Mouse (Mus musculus) left cerebral cortex, postnatal 25 days (tissue): ENCODE data around the gene R3hdm1. TPM values are rescaled to one million over a fixed set of nuclear protein-coding genes. Genes with fewer than 3 reads are reported as not detected.

ENCODE experiments used
- DNase-seq, 2 experiments: peaks; one replicate each; pipeline ENCODE4 v3.0.0; 2022; ENCODE audit warnings: low spot score in 2 of 2, mixed read lengths in 1 of 2
- intact Hi-C: fragments of 180-260 bp; cut with DNase I; formaldehyde crosslinking; loops from one replicate; pipeline ENCODE4 v1.15.1; 2025
- total RNA-seq, 2 experiments: library from RNA; stranded (reverse); gene quantifications; 2 replicates each; pipeline ENCODE4 v1.2.3; 2021

The R3hdm1 gene
- total RNA-seq, result 100 to 1,000 TPM; 501 to 534 TPM

DNA sequence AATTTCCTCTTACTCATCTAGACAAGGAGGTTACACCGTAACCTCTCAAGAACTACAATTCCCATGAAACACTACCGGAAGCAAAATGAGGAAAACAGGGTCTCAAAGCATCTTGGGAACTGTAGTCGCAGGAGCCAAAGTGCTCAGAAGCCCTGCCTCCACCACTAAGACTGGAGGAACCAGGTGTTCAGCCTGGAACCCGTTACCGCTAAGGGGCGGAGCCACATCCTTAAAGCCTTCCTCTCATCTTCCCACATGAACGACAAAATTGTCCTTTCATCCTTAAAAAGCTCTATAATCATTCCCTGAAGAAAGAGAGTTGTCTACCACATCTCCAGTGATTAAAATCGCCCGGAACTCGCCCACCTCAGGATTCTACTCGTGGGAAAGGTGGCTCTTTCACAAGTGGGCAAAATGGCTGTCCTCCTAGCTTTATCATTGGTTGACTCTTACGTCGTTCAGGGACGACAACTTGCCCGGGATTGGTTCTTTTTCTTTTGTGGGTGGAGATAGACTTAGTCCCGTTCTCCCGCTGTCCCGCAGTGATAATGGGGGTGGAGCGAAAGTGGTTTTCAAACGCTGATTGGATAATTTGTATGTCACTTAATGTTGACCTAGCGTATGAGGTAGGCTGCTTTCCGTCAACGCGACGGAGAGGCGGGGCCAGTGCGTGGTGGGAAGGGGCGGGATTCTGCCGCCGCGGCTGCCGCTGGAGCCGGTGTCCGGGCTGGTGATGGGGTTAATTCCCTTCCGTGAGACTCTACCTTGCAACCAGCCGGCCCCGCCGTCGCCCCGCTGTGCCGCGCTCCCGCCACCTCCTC, at the start of gene R3hdm1, which contains the start of gene Zranb3:
TSS of gene R3hdm1 (plus strand) at position 661 of the 821 bp plus-strand sequence.
TSS of gene Zranb3 (minus strand) at position 407 of the 821 bp plus-strand sequence.
- peak; percentile 97 to 100 for DNase-seq
- intact Hi-C loops, result no loop called here

DNA sequence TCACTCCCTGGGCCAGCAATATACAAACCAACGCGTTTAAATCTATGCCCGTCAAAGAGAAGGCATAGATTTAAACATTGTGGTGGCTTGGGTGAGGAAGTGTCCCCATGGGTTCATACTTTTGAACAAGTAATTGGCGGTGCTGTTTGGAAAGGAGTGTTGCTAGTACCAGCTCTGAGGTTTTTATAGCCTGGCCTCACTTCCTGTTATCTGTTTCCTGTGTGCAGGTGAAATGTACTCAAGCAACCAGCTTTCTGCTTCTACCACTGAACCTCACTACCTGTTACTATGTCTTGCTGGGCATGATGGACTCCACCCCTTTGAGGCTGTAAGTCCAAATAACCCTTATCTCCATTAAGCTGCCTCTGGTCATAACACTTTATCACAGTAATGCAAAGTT, 45.8 kb upstream of the R3hdm1 start:
- intact Hi-C loops, result no loop called here
- DNase-seq, result no peak

DNA sequence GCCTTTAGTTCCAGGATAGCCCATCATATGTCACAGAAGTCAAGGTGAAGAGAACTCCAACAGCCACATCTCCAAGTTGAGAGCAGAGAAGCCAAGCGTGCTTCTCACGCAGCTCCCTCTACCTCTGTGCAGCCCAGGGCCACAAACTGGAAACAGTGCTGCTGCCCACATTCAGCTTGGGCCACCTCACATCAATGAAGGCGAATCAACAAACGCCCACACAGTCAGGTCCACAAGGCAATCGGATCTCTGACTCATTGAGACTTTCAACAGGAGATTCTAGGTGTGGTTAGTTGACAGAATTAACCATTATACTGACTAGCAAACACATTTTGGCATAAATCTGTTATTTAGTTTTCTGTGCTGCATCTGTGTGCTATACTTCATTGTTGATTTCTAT, 44.5 kb upstream of the R3hdm1 start:
- no peak for DNase-seq
- intact Hi-C loops, result no loop called here

DNA sequence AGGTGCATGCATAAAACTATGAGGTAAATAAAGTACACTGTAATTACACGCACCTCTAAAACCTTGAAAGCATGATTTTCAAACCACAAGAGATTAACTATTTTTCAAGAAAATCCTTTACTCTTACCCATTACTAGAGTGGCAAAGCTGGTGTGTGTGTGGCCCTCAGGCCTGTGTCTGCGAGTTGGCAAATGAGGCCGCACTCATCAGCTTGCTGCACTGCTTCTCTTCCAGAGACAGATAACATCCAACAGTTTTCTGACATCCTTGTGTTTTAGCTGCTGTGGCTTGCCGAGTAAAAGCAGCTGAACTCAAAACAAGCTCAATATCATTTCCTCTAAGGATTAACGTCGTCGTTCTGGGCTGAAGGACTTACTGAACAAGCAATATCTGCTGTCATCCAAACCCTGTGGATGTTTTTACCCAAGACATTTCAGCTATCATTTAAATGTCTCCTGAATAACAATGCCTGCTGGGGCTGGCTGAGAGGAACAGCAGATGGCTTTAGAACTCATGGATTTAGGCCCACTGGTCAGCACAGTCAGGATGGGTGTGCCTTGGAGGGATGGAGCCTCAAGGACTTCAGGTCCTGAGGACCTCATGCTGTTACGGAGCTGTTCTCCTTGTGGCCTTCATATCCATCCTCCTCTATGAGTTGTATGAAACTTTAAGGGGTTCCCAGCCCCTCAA, 42.3 kb upstream of the R3hdm1 start:
- intact Hi-C loops, result no loop called here
- DNase-seq, result no peak

DNA sequence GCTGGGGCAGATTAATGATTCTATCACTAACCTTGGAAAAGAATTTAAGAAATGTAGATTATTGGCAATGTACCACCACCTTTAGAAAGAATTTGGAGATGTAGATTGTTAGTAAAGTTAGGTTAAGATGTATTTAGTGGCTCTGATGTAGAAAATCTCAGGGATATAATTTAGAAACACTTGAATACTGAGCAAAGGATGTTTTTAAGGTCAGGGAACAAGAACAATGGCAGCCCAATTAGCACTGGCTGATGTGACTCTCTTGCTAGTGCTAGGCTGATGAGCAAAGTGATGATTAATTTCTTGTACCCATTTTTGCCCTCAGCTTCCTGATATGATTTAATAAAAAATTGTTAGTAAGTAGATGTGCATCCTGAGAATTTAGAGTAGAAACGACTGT, 41.7 kb upstream of the R3hdm1 start:
- no peak for DNase-seq
- intact Hi-C loops, result no loop called here

DNA sequence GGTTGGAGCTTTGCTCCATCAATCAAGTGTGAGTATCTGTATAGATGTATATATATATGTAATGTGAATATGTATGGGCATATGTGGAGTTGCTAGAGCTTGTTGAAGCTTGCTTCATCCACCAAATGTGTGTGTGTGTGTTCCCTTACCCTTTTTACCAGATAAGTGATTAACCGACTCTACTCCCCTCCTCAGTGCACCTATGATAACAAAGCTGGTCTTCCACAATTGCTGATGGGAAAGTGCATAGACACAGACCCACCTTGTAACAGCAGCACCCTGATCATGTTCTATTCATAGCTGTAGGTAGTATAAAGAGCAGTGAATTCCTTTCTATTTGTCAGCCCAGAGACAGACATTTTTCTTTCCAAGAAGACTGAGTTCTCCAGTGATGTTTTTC, 40.9 kb upstream of the R3hdm1 start:
- DNase-seq, result no peak
- intact Hi-C loops, result no loop called here

DNA sequence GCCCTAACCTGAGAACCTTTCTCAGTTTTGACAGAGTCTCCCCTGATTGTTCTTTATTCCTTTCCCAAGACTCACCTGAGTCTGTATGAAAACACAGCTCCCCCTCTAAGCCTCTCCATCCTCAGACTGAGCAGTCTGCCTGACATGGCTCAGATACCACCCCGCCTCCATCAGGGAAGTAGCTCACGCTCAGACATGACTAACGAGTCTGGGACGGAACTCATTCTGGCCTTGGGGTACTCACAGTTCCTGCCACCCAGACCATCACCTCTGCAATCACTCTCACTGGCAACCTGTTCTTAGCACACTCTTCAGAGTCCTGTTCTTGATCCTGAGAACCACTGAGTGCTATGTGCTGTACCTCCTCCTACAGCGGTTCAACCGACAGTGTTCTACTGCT, 38.4 kb upstream of the R3hdm1 start:
- DNase-seq, result no peak
- intact Hi-C loops, result no loop called here

DNA sequence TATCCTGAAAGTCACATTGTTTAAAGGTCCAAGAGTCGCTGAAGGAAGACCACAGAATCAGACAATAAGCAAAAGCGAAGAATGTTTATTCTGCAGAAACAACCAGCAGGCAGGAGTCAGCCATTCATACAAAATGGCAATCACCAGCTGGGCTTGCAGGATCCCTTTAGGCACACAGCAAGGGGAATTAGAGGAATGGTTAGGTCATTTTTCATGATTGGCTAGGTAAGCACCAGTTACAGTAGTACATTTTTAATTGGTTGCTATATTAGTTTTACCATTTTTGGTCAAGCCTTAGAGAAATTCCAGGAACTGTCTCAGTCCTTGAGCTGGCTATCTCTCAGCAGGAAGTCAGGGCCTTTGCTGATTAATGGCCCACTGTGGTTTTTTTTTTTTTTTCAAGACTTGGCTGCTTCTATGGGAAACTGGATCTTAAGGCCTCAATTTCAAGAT, 34.1 kb upstream of the R3hdm1 start:
- intact Hi-C loops, result no loop called here
- DNase-seq, result no peak

DNA sequence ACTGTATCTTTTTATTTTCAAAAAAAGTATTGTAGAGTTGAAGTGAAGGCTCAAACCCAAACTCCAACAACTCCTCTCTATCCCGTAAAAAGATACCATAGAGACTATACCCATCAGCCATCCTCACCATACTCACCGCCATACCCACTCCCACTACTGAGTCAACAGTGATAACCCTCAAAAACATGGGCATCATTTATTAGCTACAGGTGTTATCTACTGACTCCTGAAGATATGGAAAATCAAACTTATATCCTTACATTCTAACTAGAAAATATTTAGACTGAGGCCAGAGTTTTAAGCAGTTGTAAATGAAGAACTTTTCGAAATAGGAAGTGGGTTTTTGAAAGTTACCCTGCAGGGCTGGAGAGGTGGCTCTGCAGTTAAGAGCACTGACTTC, 33.1 kb upstream of the R3hdm1 start:
- DNase-seq, result no peak
- intact Hi-C loops, result no loop called here

DNA sequence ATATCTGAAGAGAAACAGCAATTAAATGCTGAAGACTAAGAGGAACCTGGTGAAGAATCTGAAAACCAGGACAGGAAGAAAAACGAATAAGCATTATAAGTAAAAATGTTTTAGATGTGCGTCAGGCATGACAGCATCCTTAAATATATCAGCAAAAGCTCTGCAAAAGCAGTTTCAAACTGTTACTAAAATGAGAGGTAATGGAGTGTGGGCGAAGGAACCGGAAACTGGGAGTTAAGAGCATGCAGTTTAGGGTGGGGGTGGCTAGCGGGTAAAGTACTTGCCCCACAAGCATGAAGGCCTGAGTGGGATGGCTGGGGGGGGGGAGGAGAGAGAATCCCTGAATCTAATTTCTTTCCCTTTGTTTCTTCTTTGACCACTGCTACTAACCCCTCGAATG, 30.1 kb upstream of the R3hdm1 start:
- intact Hi-C loops, result no loop called here
- DNase-seq, result peak in 1 of 2 experiments; percentile 89

DNA sequence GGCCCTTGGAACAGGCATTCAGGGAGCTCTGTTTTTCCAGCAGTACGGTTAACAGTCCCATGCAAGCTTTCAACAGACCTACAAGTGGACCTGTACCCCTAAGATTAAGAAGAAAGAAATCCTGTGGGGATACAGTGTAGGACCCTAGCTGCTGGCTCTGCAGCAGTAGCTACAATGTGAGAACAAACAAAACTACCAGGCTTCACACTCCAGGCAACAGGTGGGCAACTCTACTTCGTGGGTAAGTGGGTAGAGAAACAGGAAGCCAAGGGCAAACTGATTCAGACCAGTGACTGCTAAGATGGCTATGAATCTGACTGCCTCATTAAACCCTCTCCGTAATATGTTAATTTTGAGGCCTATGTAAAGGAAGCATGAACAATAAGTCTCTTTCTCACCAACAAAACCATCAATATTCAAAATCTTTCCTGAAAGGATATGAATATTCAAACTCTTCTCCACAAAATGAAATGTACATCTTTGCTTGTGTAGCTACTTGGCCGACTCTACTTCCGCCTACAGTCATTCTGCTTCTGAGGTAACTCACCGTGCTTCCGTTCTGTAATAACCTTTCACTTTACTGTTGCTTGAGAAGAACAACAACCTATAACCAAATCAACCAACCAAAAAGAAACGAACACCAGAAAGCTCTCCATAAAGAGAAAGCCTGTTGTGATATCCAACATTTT, 26.2 kb upstream of the R3hdm1 start:
- intact Hi-C loops, result loop anchor here (1.0 to 5.0 kb wide), 3 partner anchors 46 to 120 kb away; no protein-coding TSS in a partner anchor
- DNase-seq, result peak in 1 of 2 experiments; percentile 61

DNA sequence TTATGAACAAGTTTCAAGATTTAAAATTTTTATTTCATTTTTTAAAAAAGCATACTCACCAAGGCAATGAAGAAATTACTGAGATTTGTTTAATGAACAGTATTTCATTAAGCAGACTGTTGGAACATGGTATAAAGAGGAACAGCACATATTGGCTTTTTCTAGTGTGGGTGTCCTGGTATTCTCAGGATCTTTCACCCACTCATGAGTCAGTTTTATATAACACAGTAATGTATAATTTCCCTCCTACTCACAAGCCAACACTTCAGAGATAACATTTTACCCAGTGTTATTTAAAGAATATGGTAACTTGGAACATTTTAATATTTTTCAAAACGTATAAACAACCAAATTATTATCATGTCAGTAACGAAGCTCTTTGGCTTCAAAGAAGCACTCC, 25.3 kb upstream of the R3hdm1 start:
- DNase-seq, result peak in 1 of 2 experiments; percentile 77
- intact Hi-C loops, result loop anchor here (5.0 kb wide), 2 partner anchors 65 to 120 kb away; no protein-coding TSS in a partner anchor

DNA sequence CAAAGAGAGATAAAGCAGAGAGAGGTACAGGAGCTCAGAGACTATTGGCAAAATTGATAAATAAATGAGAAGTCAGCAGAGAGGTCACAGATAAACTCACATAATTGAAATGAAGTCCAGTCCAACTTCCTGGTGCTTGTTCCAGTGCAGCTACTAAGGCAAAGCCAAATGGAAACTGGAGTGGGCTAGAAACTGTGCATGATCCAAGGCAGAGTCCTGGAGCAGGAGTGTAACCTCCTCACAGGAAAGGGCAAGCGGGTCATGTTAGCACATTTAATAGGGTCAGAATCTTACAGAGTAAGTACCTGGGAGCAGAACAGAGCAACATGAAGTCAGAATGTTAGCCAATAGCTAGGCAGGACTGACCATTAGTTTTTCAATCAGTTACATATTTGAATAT, 24.5 kb upstream of the R3hdm1 start:
- no peak for DNase-seq
- intact Hi-C loops, result loop anchor here (5.0 kb wide), 2 partner anchors 64 to 121 kb away; no protein-coding TSS in a partner anchor

DNA sequence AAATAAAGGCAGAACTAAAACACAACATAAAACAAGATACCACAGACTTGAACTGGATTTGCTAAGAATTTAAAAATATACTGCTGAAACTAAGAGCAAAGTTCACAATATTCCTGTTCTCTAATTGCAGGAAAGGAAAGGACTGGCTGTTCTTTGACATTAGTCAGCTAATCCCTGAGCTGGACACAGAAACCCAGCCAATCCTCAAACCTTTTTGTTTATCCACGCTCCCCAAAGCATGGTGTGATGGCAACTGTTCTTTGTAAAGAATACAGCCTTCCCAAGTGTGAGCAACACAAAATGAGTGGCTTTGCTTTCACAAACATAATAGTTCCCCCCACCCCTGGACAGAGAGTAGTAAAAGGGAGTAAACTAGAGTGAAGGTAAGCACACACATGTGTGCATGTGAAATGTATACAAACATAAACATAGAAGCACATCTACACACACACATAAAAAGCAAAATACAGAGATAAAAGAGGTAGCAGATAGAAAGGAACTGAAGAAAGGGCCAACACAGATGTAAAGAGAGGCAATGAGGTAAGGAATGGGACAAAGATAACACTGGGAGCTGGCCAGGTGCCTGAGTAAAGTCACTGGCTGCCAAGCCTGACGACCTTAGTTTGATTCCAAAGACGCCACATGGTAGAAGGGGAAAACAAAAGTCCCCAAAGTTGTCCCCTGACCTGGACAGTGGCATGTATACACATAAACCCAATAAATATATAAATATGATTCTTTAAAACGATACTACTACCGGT, 22.0 kb upstream of the R3hdm1 start:
- no peak for DNase-seq
- intact Hi-C loops, result no loop called here

DNA sequence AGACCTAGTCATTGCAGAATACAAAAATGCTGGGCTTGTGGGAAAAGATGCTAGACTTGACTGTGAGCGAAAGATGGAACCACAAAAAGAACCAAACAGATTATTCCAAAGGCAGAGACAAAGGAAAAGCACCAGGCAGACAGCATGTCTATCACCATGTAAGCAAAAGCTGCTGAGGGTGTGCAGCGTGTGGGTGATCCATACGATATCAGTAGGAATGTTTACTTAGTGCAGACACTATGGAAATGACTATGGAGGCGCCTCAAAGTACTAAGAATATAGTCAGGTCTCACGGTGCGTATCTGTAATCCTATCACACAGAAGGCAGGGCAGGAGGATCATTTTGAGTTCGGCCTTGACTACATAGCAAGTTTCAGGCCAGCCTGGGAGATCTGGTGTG, 21.2 kb upstream of the R3hdm1 start:
- intact Hi-C loops, result no loop called here
- DNase-seq, result peak in 1 of 2 experiments; percentile 76

DNA sequence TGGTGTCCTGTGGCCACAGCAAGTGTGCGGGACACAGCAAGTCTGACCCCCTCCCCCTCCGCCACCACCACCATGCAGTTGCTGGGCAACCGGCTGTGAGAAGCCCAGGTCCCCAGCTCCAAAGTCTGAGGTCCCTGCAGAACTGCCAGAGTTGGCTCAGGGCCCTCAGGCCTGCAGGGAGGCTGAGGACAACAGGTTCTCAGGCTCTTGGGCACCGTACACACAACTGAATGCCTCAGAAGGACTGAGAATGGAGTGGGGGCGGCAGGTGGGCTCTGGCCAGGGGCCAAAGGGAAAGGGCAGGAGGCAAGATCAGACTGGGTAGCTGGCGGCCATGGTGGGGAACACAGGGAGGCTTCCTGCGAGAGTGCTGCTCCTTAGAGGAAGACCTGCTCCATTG, 20.3 kb upstream of the R3hdm1 start:
- no peak for DNase-seq
- intact Hi-C loops, result no loop called here

DNA sequence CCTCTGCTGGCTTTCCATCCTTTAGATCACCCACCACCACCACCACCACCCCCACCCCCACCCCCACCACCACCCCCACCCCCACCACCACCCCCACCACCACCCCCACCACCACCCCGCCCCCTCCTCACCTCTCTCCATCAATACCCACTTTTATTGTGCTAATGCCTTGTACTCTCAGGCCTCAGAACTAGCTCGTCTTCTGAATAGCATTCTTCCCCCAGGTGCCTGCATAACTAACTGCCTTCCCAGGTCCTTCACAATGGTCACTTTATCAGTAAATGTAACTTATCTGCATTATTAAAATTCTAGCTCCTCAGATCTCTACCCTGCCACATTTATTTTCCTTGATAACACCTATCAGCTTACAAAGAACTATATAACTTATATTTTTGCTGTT, 8.4 kb upstream of the R3hdm1 start:
- no peak for DNase-seq
- intact Hi-C loops, result no loop called here

DNA sequence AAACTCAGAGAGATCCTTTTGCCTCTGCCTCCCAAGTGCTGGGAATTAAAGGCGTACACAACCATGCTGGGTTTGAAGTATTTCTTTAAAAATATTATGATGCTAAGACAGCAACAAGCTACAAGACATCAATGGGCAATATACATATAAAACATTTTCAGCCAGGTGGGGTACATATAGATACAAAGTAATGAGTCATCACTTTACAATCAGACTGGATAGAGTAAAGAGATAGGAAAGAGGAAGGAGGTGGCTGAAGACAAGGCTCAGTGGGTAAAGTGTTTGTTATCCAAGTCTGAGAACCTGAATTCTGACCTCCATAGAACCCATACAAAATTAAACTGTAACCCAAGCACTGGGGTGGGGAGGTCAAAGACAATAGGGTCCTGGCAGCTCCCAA, 4.8 kb upstream of the R3hdm1 start:
- intact Hi-C loops, result no loop called here

DNA sequence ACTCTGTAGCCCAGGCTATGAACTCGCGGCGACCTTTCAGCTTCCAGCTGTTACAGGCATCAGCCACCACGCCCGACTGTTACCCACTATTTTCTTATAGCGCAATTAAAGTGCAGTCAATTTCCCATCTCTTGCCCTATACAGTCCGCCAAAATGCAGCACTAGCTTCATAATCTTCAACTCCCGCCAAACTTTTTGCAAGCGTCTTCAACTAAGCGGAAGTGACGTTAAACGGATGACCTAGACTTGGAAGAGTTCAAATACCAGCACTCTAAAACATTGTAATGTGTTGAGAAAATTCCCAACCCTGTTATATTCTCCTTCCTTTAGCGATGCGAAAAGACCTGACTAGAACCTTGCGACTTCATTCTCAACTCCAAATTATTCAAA, 855 bp upstream of the R3hdm1 start:
- DNase-seq, result no peak
- intact Hi-C loops, result no loop called here

More for the DNA sequence above, 4.8 kb upstream of the R3hdm1 start:
- no peak for DNase-seq
